Mouse (Mus musculus) CH12.LX (cell line): ENCODE measurements around the gene Elovl7. TPM values are rescaled to one million over a fixed set of nuclear protein-coding genes. Genes with fewer than 3 reads are reported as not detected.

Source experiments
- DNase-seq: peaks from one replicate; pipeline ENCODE4 v3.0.0-alpha.2; 2013; ENCODE audit errors: extremely low read depth
- H3K27ac ChIP-seq: 2 replicates; pipeline ENCODE4 v1.5.1; 2012; ENCODE audit warnings: low read depth, mild to moderate bottlenecking, control low read depth, moderate library complexity; ENCODE audit not compliant: insufficient read depth
- H3K27me3 ChIP-seq: replicated peaks from 2 replicates; pipeline ENCODE3; 2012; ENCODE audit warnings: inconsistent platforms
- H3K36me3 ChIP-seq, 2 experiments: replicated peaks in 1 of 2; 2 replicates each; pipeline versions ENCODE3 to v1.6.1; 2012; ENCODE audit warnings: inconsistent platforms in 1 of 2, low read length in 1 of 2, mild to moderate bottlenecking in 1 of 2, mixed read lengths in 1 of 2, moderate library complexity in 1 of 2; ENCODE audit not compliant: control insufficient read depth in 1 of 2, insufficient read depth in 1 of 2
- H3K4me1 ChIP-seq, 2 experiments: 2 replicates each; pipeline ENCODE4 v1.6.1; 2012; ENCODE audit warnings: inconsistent platforms in 1 of 2, moderate library complexity in 1 of 2; ENCODE audit not compliant: insufficient read depth in 2 of 2, control insufficient read depth in 1 of 2
- H3K4me2 ChIP-seq: 2 replicates; pipeline ENCODE4 v1.6.1; 2012; ENCODE audit warnings: low read depth, mild to moderate bottlenecking, control low read depth; ENCODE audit not compliant: poor library complexity, insufficient read depth, severe bottlenecking
- H3K4me3 ChIP-seq, 3 experiments: fragments of 150-350 bp in 1 of 3; sonication (generic) in 1 of 3; replicated peaks in 1 of 3; 2 replicates each; pipeline versions ENCODE3 to v1.5.1; 2011 to 2012; ENCODE audit warnings: low read depth in 2 of 3, low read length in 2 of 3, mild to moderate bottlenecking in 2 of 3, moderate library complexity in 2 of 3, control low read depth in 1 of 3, improper control_type of control experiment in 1 of 3, inconsistent platforms in 1 of 3, mixed read lengths in 1 of 3; ENCODE audit not compliant: poor library complexity in 1 of 3
- H3K79me2 ChIP-seq: replicated peaks from 2 replicates; pipeline ENCODE4 v1.6.1; 2012; ENCODE audit warnings: mild to moderate bottlenecking, moderate library complexity; ENCODE audit not compliant: control insufficient read depth, poor library complexity, insufficient read depth, severe bottlenecking; ENCODE audit errors: extremely low read depth
- H3K9ac ChIP-seq: 2 replicates; pipeline ENCODE4 v1.6.1; 2012; ENCODE audit warnings: low read depth, mild to moderate bottlenecking, control low read depth, moderate library complexity; ENCODE audit not compliant: insufficient read depth
- H3K9me3 ChIP-seq: replicated peaks from 2 replicates; pipeline ENCODE3; 2012; ENCODE audit warnings: low read length, inconsistent platforms, mixed read lengths
- ELF1 ChIP-seq: IDR thresholded peaks from 2 replicates; pipeline ENCODE4 v1.6.1; 2014; ENCODE audit warnings: low read depth, mild to moderate bottlenecking, inconsistent platforms, low read length, improper control_type of control experiment
- ETS1 ChIP-seq: conservative IDR thresholded peaks from 2 replicates; pipeline ENCODE4 v1.6.1; 2012; ENCODE audit warnings: low read depth, mild to moderate bottlenecking, inconsistent platforms, low read length, improper control_type of control experiment, moderate library complexity
- GABPA ChIP-seq: IDR thresholded peaks from 2 replicates; pipeline ENCODE4 v1.6.1; 2012; ENCODE audit warnings: low read depth, low read length, improper control_type of control experiment, inconsistent platforms; ENCODE audit not compliant: insufficient replicate concordance
- HCFC1 ChIP-seq: IDR thresholded peaks from 2 replicates; pipeline ENCODE4 v1.6.1; 2012; ENCODE audit warnings: low read depth, mild to moderate bottlenecking, inconsistent platforms, low read length, improper control_type of control experiment
- JUN ChIP-seq: IDR thresholded peaks from 2 replicates; pipeline ENCODE4 v1.6.1; 2011; ENCODE audit warnings: low read depth, mild to moderate bottlenecking, low read length, improper control_type of control experiment, moderate library complexity; ENCODE audit not compliant: insufficient read depth
- MAFK ChIP-seq: IDR thresholded peaks from 2 replicates; pipeline ENCODE4 v1.6.1; 2011; ENCODE audit warnings: low read length, improper control_type of control experiment; ENCODE audit not compliant: insufficient replicate concordance
- MAX ChIP-seq: IDR thresholded peaks from 2 replicates; pipeline ENCODE4 v1.6.1; 2011; ENCODE audit warnings: low read length, improper control_type of control experiment
- MAZ ChIP-seq: IDR thresholded peaks from 2 replicates; pipeline ENCODE4 v1.6.1; 2012; ENCODE audit warnings: low read depth, mild to moderate bottlenecking, inconsistent platforms, low read length, improper control_type of control experiment, moderate library complexity
- MEF2A ChIP-seq: IDR thresholded peaks from 2 replicates; pipeline ENCODE4 v1.6.1; 2014; ENCODE audit warnings: low read depth, mild to moderate bottlenecking, inconsistent platforms, low read length, improper control_type of control experiment, borderline replicate concordance
- NRF1 ChIP-seq: IDR thresholded peaks from 2 replicates; pipeline ENCODE4 v1.6.1; 2014; ENCODE audit warnings: low read depth, mild to moderate bottlenecking, inconsistent platforms, low read length, improper control_type of control experiment, moderate library complexity
- POLR2A ChIP-seq: IDR thresholded peaks from 2 replicates; pipeline ENCODE4 v1.6.1; 2011; ENCODE audit warnings: low read depth, mild to moderate bottlenecking, improper control_type of control experiment, low read length
- RAD21 ChIP-seq: IDR thresholded peaks from 2 replicates; pipeline ENCODE4 v1.6.1; 2011; ENCODE audit warnings: low read depth, mild to moderate bottlenecking, low read length, improper control_type of control experiment, moderate library complexity
- SMC3 ChIP-seq: IDR thresholded peaks from 2 replicates; pipeline ENCODE4 v1.6.1; 2011; ENCODE audit warnings: low read depth, low read length, improper control_type of control experiment
- TBP ChIP-seq: conservative IDR thresholded peaks from 2 replicates; pipeline ENCODE4 v1.6.1; 2011; ENCODE audit warnings: low read depth, low read length, improper control_type of control experiment
- UBTF ChIP-seq: IDR thresholded peaks from 2 replicates; pipeline ENCODE4 v1.6.1; 2012; ENCODE audit warnings: low read depth, mild to moderate bottlenecking, inconsistent platforms, low read length, improper control_type of control experiment, moderate library complexity
- ZC3H11A ChIP-seq: IDR thresholded peaks from 2 replicates; pipeline ENCODE4 v1.6.1; 2012; ENCODE audit warnings: low read depth, mild to moderate bottlenecking, inconsistent platforms, low read length, improper control_type of control experiment
- ZKSCAN1 ChIP-seq: IDR thresholded peaks from 2 replicates; pipeline ENCODE4 v1.6.1; 2012; ENCODE audit warnings: low read depth, inconsistent platforms, low read length, improper control_type of control experiment, borderline replicate concordance
- dilution Hi-C: fragments of 300-500 bp; cut with MboI; formaldehyde crosslinking; loops from 2 replicates; pipeline ENCODE4 v1.14.3; 2020; ENCODE audit warnings: low sequenced_read_pairs; ENCODE audit not compliant: extremely low pct_unique_long_range_greater_than_20kb, extremely low pct_ligation_motif_present
- in situ Hi-C: fragments of 300-500 bp; cut with MboI; formaldehyde crosslinking; loops from 3 replicates; pipeline ENCODE4 v1.14.3; 2019; ENCODE audit warnings: low sequenced_read_pairs, low pct_ligation_motif_present, low pct_unique_long_range_greater_than_20kb, mixed read lengths
- polyA plus RNA-seq: library from polyadenylated mRNA; unstranded; fragments of >175 nt; gene quantifications from 2 replicates; pipeline ENCODE4 v1.2.1, GENCODE M21; 2012; ENCODE audit warnings: low read depth; ENCODE audit not compliant: insufficient read length
- total RNA-seq, 2 experiments: library from RNA; depleted of rRNA; stranded (reverse); fragments of 300-350 nt in 1 of 2; fragments of >200 nt in 1 of 2; gene quantifications; 2 replicates each; pipeline ENCODE4 v1.2.3; 2012 to 2014

The Elovl7 gene
- total and polyA plus RNA-seq, 3 experiments: 5.3 to 11.9 (median 8.3) TPM

DNA sequence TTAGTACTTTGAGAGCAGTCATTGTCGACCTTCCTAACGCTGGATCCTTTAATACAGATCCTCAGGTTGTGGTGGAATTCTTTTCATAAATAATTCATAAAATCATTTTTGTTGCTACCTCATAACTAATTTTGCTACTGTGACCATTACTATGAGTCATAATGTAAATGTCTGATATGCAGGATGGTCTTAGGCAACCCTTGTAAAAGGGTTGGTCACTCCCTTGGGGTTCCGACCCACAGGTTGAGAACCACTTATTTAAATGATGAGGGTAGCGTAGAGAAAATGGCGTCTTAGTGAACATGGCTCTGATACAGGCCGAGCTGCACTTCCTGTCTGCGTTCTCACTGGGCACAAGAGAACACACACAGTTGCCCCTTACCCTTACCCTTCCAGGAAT, 63.1 kb downstream of the Elovl7 start:
- Histone ChIP-seq H3K4me3 (no peak overlapping the region), H3K27ac (no peak overlapping the region), H3K36me3 (peaks cover 3 to 20% of the 10 kb centered on the region in 2 experiments), H3K27me3 (no peaks in the 10 kb centered on the region), H3K9ac (no peak overlapping the region), H3K9me3 (no peaks in the 10 kb centered on the region), H3K4me1 (peaks cover 5 to 29% of the 10 kb centered on the region in 2 experiments; a peak in 2 of 4 replicates), H3K79me2 (no peaks in the 10 kb centered on the region), H3K4me2 (no peak overlapping the region)
- dilution Hi-C loops (no loop called here), in situ Hi-C loops (no loop called here)
- DNase-seq: peak; percentile 45
- no peak for TF ChIP-seq SMC3

GRCm38 (mm10) chr13:108278592-108278991, 64.4 kb downstream of the Elovl7 start:
- in situ Hi-C loops: no loop called here
- H3K4me3 ChIP-seq: no peak overlapping the region
- DNase-seq: no peak
- no peak overlapping the region for H3K9ac ChIP-seq
- no peaks in the 10 kb centered on the region for H3K9me3 ChIP-seq
- no peaks in the 10 kb centered on the region for H3K79me2 ChIP-seq
- no peaks in the 10 kb centered on the region for H3K27me3 ChIP-seq
- peaks cover 5 to 29% of the 10 kb centered on the region in 2 experiments; a peak in 2 of 4 replicates for H3K4me1 ChIP-seq
- H3K27ac ChIP-seq: no peak overlapping the region
- H3K4me2 ChIP-seq: no peak overlapping the region
- TF ChIP-seq ZKSCAN1: no peak
- no peak for TF ChIP-seq MAFK
- no peak for TF ChIP-seq UBTF
- TF ChIP-seq HCFC1: no peak
- no peak for TF ChIP-seq MAZ
- no peak for TF ChIP-seq ETS1
- TF ChIP-seq NRF1: no peak
- no peak for TF ChIP-seq RAD21
- TF ChIP-seq ELF1: no peak
- no peak for TF ChIP-seq JUN
- TF ChIP-seq POLR2A: no peak
- TF ChIP-seq MAX: no peak
- TF ChIP-seq GABPA: no peak
- TF ChIP-seq ZC3H11A: no peak
- TF ChIP-seq MEF2A: no peak
- TF ChIP-seq TBP: no peak
- TF ChIP-seq, all 38 proteins: peak for 0
- peaks cover 4 to 18% of the 10 kb centered on the region in 2 experiments for H3K36me3 ChIP-seq
- dilution Hi-C loops: no loop called here
